Mouse (Mus musculus): ENCODE measurements at regions not wholly inside any gene's neighbourhood (a gene's known extent, or its start where the extent isn't known, plus 50 kb on each side); places are given as distances from the start of the nearest gene placed in this dataset.

- TF ChIP-seq CTCF (IDR thresholded peaks at IDR 0.05; ENCODE audit: low read depth, low read length), result no peak
- TF ChIP-seq GATA1 (IDR thresholded peaks at IDR 0.05; ENCODE audit: borderline replicate concordance, low read length), result no peak
- TF ChIP-seq GATA2 (IDR thresholded peaks at IDR 0.05; ENCODE audit: borderline replicate concordance, low read depth, low read length), result no peak
These were observed 360.1 kb downstream of the Tbc1d22a start for GRCm38 (mm10) chr15:86574311-86574710.
